Mouse (Mus musculus): Measurements from ENCODE around the gene Dzip1.

DNA sequence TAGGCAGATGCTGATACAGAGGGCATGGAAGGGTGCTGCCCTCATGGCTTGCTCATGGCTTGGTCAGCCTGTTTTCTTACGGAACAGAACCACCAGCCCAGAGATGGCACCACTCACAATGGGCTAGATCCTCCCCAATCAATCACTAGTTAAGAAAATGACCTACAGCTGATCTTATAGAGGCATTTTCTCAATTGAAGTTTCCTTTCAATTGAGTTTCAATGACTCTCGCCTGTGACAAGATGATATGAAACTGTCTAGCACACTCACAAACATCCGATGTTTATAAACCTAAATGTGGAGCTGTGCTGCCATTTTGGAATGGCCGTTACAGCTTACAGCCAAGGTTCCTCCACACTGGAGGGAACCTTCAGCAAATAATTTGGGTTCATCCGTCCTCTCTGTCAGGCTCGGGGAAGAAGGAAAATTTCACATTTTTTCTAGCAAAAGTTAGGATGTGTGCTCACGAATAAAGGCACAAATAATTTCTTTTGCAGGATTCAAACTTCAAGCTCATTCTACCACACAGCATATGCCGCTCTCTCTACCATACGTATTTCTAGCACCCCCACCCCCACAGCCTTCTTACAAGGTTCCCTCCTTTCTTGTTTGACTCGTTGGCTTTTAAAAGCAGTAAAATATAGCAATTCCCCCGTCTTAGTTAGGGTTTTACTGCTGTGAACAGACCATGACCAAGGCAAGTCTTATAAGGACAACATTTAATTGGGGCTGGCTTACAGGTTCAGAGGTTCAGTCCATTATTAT is 95.7 kb downstream of the Dzip1 start:
- no peak for TF ChIP-seq CTCF (IDR thresholded peaks at IDR 0.05; ENCODE audit: borderline replicate concordance, insufficient read depth, low read length)
- TF ChIP-seq POLR2A (IDR thresholded peaks at IDR 0.05; ENCODE audit: low read depth, low read length) = no peak
